Mouse (Mus musculus): ENCODE results near the gene Lrfn3. TPM values are rescaled to one million over a fixed set of nuclear protein-coding genes. Genes with fewer than 3 reads are reported as not detected.
A peak's percentile ranks its signal among the peaks of the same experiment; 100 is the strongest.

Gene Lrfn3
- polyA plus RNA-seq, 1 experiment from 2014 or later: 15.0 TPM

GRCm38 (mm10) chr7:30332622-30333259, 29.8 kb downstream of the Lrfn3 start:
- Histone ChIP-seq H3K27ac (no peak overlapping the region), H3K9me3 (ENCODE audit: control insufficient read depth, low read length) (no peaks in the 10 kb centered on the region), H3K4me1 (replicated peaks; ENCODE audit: control insufficient read depth, insufficient read depth, low read length) (peaks cover 14% of the 10 kb centered on the region; the same call in 1 of the 2 replicates), H3K27me3 (ENCODE audit: control insufficient read depth, insufficient read depth, low read length) (peaks cover 9% of the 10 kb centered on the region; the same call in 1 of the 2 replicates), H3K36me3 (replicated peaks; ENCODE audit: control insufficient read depth, insufficient read depth) (no peaks in the 10 kb centered on the region), H3K4me3 (replicated peaks; ENCODE audit: low read length) (no peak overlapping the region), H3K9ac (no peak overlapping the region), H3K4me2 (replicated peaks) (peak overlapping the region; percentile 47)
- ATAC-seq (ENCODE audit: low FRiP score) (no peak), DNase-seq (ENCODE audit: low spot score) (no peak)
- WGBS: 68% methylated on average over 18 of the region's 18 CpGs

- 2% methylated on average over 13 of the region's 13 CpGs for WGBS
- H3K9ac ChIP-seq: no peak overlapping the region
- H3K4me2 ChIP-seq (replicated peaks): peak overlapping the region; percentile 47
- H3K9me3 ChIP-seq (ENCODE audit: control insufficient read depth, low read length): no peaks in the 10 kb centered on the region
- ATAC-seq (ENCODE audit: low FRiP score) (peak; percentile 93), DNase-seq (ENCODE audit: low spot score) (peak; percentile 92)
- H3K36me3 ChIP-seq (replicated peaks; ENCODE audit: control insufficient read depth, insufficient read depth): no peaks in the 10 kb centered on the region
- H3K27me3 ChIP-seq (ENCODE audit: control insufficient read depth, insufficient read depth, low read length): peaks cover 9% of the 10 kb centered on the region; the same call in 1 of the 2 replicates
- peaks cover 14% of the 10 kb centered on the region; the same call in 1 of the 2 replicates for H3K4me1 ChIP-seq (replicated peaks; ENCODE audit: control insufficient read depth, insufficient read depth, low read length)
- peak overlapping the region; percentile 15 for H3K4me3 ChIP-seq (replicated peaks; ENCODE audit: low read length)
- H3K27ac ChIP-seq: peak overlapping the region; percentile 27
Observed at GRCm38 (mm10) chr7:30331887-30332286, 30.7 kb downstream of the Lrfn3 start.

- no peak overlapping the region for H3K27ac ChIP-seq
- no peaks in the 10 kb centered on the region for H3K36me3 ChIP-seq (replicated peaks; ENCODE audit: control insufficient read depth, insufficient read depth)
- H3K9me3 ChIP-seq (ENCODE audit: control insufficient read depth, low read length): no peaks in the 10 kb centered on the region
- peaks cover 5% of the 10 kb centered on the region; the same call in 1 of the 2 replicates for H3K4me1 ChIP-seq (replicated peaks; ENCODE audit: control insufficient read depth, insufficient read depth, low read length)
- WGBS: 56% methylated on average over 10 of the region's 10 CpGs
- DNase-seq (ENCODE audit: low spot score): no peak
- no peak overlapping the region for H3K4me3 ChIP-seq (replicated peaks; ENCODE audit: low read length)
- H3K9ac ChIP-seq: no peak overlapping the region
- ATAC-seq (ENCODE audit: low FRiP score): no peak
- H3K4me2 ChIP-seq (replicated peaks): no peak overlapping the region
- no peaks in the 10 kb centered on the region for H3K27me3 ChIP-seq (ENCODE audit: control insufficient read depth, insufficient read depth, low read length)
Observed at GRCm38 (mm10) chr7:30328379-30328778, 34.2 kb downstream of the Lrfn3 start.

GRCm38 (mm10) chr7:30327140-30327539, 35.4 kb downstream of the Lrfn3 start:
- 46% methylated on average over 15 of the region's 15 CpGs for WGBS
- H3K27ac ChIP-seq: no peak overlapping the region
- DNase-seq (ENCODE audit: low spot score): no peak

GRCm38 (mm10) chr7:30326427-30326826, 36.1 kb downstream of the Lrfn3 start:
- H3K4me2 ChIP-seq (replicated peaks): no peak overlapping the region
- no peaks in the 10 kb centered on the region for H3K9me3 ChIP-seq (ENCODE audit: control insufficient read depth, low read length)
- H3K4me1 ChIP-seq (replicated peaks; ENCODE audit: control insufficient read depth, insufficient read depth, low read length): peaks cover 9% of the 10 kb centered on the region
- ATAC-seq (ENCODE audit: low FRiP score) (no peak), DNase-seq (ENCODE audit: low spot score) (no peak)
- no peak overlapping the region for H3K9ac ChIP-seq
- no peaks in the 10 kb centered on the region for H3K36me3 ChIP-seq (replicated peaks; ENCODE audit: control insufficient read depth, insufficient read depth)
- H3K27ac ChIP-seq: no peak overlapping the region
- H3K27me3 ChIP-seq (ENCODE audit: control insufficient read depth, insufficient read depth, low read length): no peaks in the 10 kb centered on the region
- no peak overlapping the region for H3K4me3 ChIP-seq (replicated peaks; ENCODE audit: low read length)

More at GRCm38 (mm10) chr7:30327140-30327539, 35.4 kb downstream of the Lrfn3 start:
- Histone ChIP-seq H3K4me2 (replicated peaks) (no peak overlapping the region), H3K4me3 (replicated peaks; ENCODE audit: low read length) (no peak overlapping the region), H3K9me3 (ENCODE audit: control insufficient read depth, low read length) (no peaks in the 10 kb centered on the region), H3K4me1 (replicated peaks; ENCODE audit: control insufficient read depth, insufficient read depth, low read length) (peaks cover 10% of the 10 kb centered on the region; the same call in 1 of the 2 replicates), H3K9ac (no peak overlapping the region), H3K27me3 (ENCODE audit: control insufficient read depth, insufficient read depth, low read length) (no peaks in the 10 kb centered on the region), H3K36me3 (replicated peaks; ENCODE audit: control insufficient read depth, insufficient read depth) (no peaks in the 10 kb centered on the region)
- ATAC-seq (ENCODE audit: low FRiP score): no peak

- ATAC-seq (ENCODE audit: low FRiP score): no peak
- no peak overlapping the region for H3K9ac ChIP-seq
- no peak overlapping the region for H3K4me3 ChIP-seq (replicated peaks; ENCODE audit: low read length)
- no peaks in the 10 kb centered on the region for H3K9me3 ChIP-seq (ENCODE audit: control insufficient read depth, low read length)
- WGBS: 44% methylated on average over 2 of the region's 2 CpGs
- no peaks in the 10 kb centered on the region for H3K27me3 ChIP-seq (ENCODE audit: control insufficient read depth, insufficient read depth, low read length)
- H3K27ac ChIP-seq: no peak overlapping the region
- H3K36me3 ChIP-seq (replicated peaks; ENCODE audit: control insufficient read depth, insufficient read depth): no peaks in the 10 kb centered on the region
- H3K4me2 ChIP-seq (replicated peaks): no peak overlapping the region
- no peak for DNase-seq (ENCODE audit: low spot score)
- peaks cover 18% of the 10 kb centered on the region for H3K4me1 ChIP-seq (replicated peaks; ENCODE audit: control insufficient read depth, insufficient read depth, low read length)
Observed at GRCm38 (mm10) chr7:30325364-30325763, 37.2 kb downstream of the Lrfn3 start.

- no peak for ATAC-seq (ENCODE audit: low FRiP score)
- 83% methylated on average over 5 of the region's 5 CpGs for WGBS
- DNase-seq (ENCODE audit: low spot score): no peak
Observed at GRCm38 (mm10) chr7:30324300-30324944, 38.1 kb downstream of the Lrfn3 start.

GRCm38 (mm10) chr7:30323795-30324194, 38.8 kb downstream of the Lrfn3 start, which contains the start of gene Sdhaf1:
Gene Sdhaf1, minus strand, starts transcription at chr7:30323895.
- DNase-seq (ENCODE audit: low spot score): no peak
- ATAC-seq (ENCODE audit: low FRiP score): no peak
- H3K9me3 ChIP-seq (ENCODE audit: control insufficient read depth, low read length): no peaks in the 10 kb centered on the region
- H3K27ac ChIP-seq: no peak within 1 kb of the TSS
- peak within 1 kb of the TSS; percentile 85 for H3K4me2 ChIP-seq (replicated peaks)
- no peaks in the 10 kb centered on the region for H3K36me3 ChIP-seq (replicated peaks; ENCODE audit: control insufficient read depth, insufficient read depth)
- no peaks in the 10 kb centered on the region for H3K27me3 ChIP-seq (ENCODE audit: control insufficient read depth, insufficient read depth, low read length)
- H3K4me1 ChIP-seq (replicated peaks; ENCODE audit: control insufficient read depth, insufficient read depth, low read length): peaks cover 18% of the 10 kb centered on the region
- H3K9ac ChIP-seq: peak within 1 kb of the TSS; percentile 87
- WGBS: 83% methylated on average over 3 of the region's 3 CpGs
- H3K4me3 ChIP-seq (replicated peaks; ENCODE audit: low read length): peak within 1 kb of the TSS; percentile 75

More at GRCm38 (mm10) chr7:30324300-30324944, 38.1 kb downstream of the Lrfn3 start:
- Histone ChIP-seq H3K4me3 (replicated peaks; ENCODE audit: low read length) (no peak overlapping the region), H3K4me2 (replicated peaks) (no peak overlapping the region), H3K4me1 (replicated peaks; ENCODE audit: control insufficient read depth, insufficient read depth, low read length) (peaks cover 18% of the 10 kb centered on the region), H3K27ac (no peak overlapping the region), H3K27me3 (ENCODE audit: control insufficient read depth, insufficient read depth, low read length) (no peaks in the 10 kb centered on the region), H3K36me3 (replicated peaks; ENCODE audit: control insufficient read depth, insufficient read depth) (no peaks in the 10 kb centered on the region), H3K9me3 (ENCODE audit: control insufficient read depth, low read length) (no peaks in the 10 kb centered on the region), H3K9ac (no peak overlapping the region)

GRCm38 (mm10) chr7:30322865-30323264, 39.7 kb downstream of the Lrfn3 start:
- H3K4me1 ChIP-seq (replicated peaks; ENCODE audit: control insufficient read depth, insufficient read depth, low read length): peaks cover 18% of the 10 kb centered on the region
- ATAC-seq (ENCODE audit: low FRiP score) (no peak), DNase-seq (ENCODE audit: low spot score) (no peak)
- peak overlapping the region; percentile 85 for H3K4me2 ChIP-seq (replicated peaks)
- peak overlapping the region; percentile 87 for H3K9ac ChIP-seq
- H3K36me3 ChIP-seq (replicated peaks; ENCODE audit: control insufficient read depth, insufficient read depth): no peaks in the 10 kb centered on the region
- no peak overlapping the region for H3K27ac ChIP-seq
- peak overlapping the region; percentile 75 for H3K4me3 ChIP-seq (replicated peaks; ENCODE audit: low read length)
- H3K27me3 ChIP-seq (ENCODE audit: control insufficient read depth, insufficient read depth, low read length): no peaks in the 10 kb centered on the region
- 36% methylated on average over 6 of the region's 6 CpGs for WGBS
- no peaks in the 10 kb centered on the region for H3K9me3 ChIP-seq (ENCODE audit: control insufficient read depth, low read length)

All from hindbrain, embryonic 14.5 days (tissue).